Mouse (Mus musculus): Measurements from ENCODE around the gene Nphs2.

DNA sequence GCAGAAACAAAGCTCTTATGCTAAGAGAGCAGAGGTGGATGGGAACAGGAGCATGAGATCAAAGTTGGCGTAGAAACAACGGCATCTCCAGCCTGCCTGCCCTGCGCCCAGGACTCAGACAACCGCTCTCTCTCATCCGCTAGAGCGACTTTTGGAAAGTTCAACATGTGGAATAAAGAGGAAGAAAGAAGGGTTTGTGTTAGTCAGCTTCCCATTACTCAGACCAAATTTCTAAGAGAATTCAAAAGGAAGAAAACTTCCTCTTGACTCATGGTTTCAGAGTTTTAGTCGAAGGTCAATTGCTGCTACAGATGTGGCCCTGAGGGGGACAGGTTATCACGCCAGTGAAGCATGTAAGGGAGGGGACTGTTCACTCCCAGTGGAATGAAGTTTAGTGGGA, 46.6 kb upstream of the Nphs2 start:
- no peak for TF ChIP-seq POLR2A (IDR thresholded peaks at IDR 0.05; ENCODE audit: extremely low read depth, insufficient read depth, low read length)
- no peak for TF ChIP-seq CTCF (IDR thresholded peaks at IDR 0.05; ENCODE audit: low read depth, low read length)

All from liver, adult 2 months (tissue).